Mouse (Mus musculus): Measurements from ENCODE around the gene Lrrc4. TPM values are rescaled to one million over a fixed set of nuclear protein-coding genes. Genes with fewer than 3 reads are reported as not detected.

Lrrc4 gene
- polyA plus RNA-seq, 1 experiment: 0.11 TPM

DNA sequence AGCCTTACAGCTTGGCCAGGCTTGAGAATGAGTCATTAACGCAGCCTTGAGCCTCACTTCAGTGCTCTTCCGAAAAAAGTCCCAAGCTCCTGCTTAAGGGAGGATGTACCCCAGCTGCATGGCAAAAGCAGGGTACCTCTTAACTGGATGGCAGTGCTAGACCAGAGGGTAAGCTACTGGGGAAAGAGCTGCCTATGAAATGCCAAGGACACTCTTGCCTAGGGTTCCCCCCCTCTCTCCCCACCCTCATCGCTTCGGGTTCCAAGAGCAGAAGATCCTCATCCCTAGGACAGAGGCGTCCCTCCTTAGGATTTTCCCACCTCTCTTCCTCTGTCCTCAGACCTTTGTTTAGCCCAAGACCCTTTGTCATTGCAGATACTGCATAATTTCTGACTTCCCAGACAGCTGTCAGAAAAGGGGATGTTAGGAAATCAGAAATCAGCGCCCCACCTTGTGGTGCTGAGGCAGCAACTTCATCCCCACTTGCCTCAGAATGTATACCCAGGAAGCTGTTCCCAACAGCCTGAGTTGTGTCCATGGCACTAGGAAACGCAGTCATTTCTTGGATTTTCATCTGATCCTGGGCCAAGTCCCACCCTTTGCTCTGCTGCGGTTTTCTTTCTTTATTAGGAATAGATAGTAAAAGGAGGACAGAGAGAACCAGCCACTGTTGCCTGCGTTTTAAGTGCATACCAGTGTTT is 4.7 kb downstream of the Lrrc4 start:
- Histone ChIP-seq H3K27me3 (ENCODE audit: control insufficient read depth, insufficient read depth, low read length) (0 out of 2 replicates have a peak, but pooled peaks cover 6% of the 10 kb centered on the region), H3K36me3 (ENCODE audit: control insufficient read depth, insufficient read depth, low read length) (no peaks in the 10 kb centered on the region; the same call in 1 of the 2 replicates), H3K4me1 (ENCODE audit: control insufficient read depth, insufficient read depth, insufficient read length, low read length) (peaks cover 5% of the 10 kb centered on the region; the same call in 1 of the 2 replicates), H3K27ac (ENCODE audit: insufficient read depth, low read depth, low read length) (no peak overlapping the region), H3K4me3 (ENCODE audit: low read depth, low read length) (no peak overlapping the region)
- WGBS: 64% methylated on average over 9 of the region's 9 CpGs
- TF ChIP-seq POLR2A (IDR thresholded peaks at IDR 0.05; ENCODE audit: low read depth, low read length) (no peak), CTCF (IDR thresholded peaks at IDR 0.05; ENCODE audit: extremely low read depth, insufficient read length, insufficient replicate concordance, low read depth, low read length) (no peak)

DNA sequence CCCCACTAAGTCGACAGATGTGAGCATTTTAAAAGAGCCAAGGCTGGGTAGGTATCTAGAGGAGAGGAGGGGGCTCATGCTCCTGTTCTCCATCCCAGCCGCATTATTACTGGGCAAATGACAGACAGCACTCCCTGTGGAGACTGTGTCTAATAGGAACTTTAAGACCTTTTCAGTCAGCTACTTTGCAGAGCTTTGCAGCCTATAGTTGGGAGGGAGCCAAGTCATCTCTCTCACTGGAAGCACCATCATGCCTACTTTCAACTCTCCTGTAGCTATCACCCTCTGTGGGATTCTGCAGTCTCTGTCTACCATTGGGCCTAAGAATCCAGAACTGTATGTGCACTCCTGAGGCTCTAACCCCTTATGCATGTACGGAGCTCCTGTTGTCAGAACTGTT is 5.7 kb downstream of the Lrrc4 start:
- no peak for TF ChIP-seq POLR2A (IDR thresholded peaks at IDR 0.05; ENCODE audit: low read depth, low read length)
- no peak for TF ChIP-seq CTCF (IDR thresholded peaks at IDR 0.05; ENCODE audit: extremely low read depth, insufficient read length, insufficient replicate concordance, low read depth, low read length)
- no peaks in the 10 kb centered on the region for H3K27me3 ChIP-seq (ENCODE audit: control insufficient read depth, insufficient read depth, low read length)
- H3K4me1 ChIP-seq (ENCODE audit: control insufficient read depth, insufficient read depth, insufficient read length, low read length): no peaks in the 10 kb centered on the region
- WGBS: 87% methylated on average over 3 of the region's 3 CpGs
- H3K27ac ChIP-seq (ENCODE audit: insufficient read depth, low read depth, low read length): no peak overlapping the region
- no peaks in the 10 kb centered on the region; the same call in 1 of the 2 replicates for H3K36me3 ChIP-seq (ENCODE audit: control insufficient read depth, insufficient read depth, low read length)
- no peak overlapping the region for H3K4me3 ChIP-seq (ENCODE audit: low read depth, low read length)

GRCm38 (mm10) chr6:28823802-28824201 is 7.7 kb downstream of the Lrrc4 start:
- H3K4me3 ChIP-seq (ENCODE audit: low read depth, low read length): no peak overlapping the region
- H3K27ac ChIP-seq (ENCODE audit: insufficient read depth, low read depth, low read length): no peak overlapping the region
- no peaks in the 10 kb centered on the region for H3K27me3 ChIP-seq (ENCODE audit: control insufficient read depth, insufficient read depth, low read length)
- no peaks in the 10 kb centered on the region for H3K36me3 ChIP-seq (ENCODE audit: control insufficient read depth, insufficient read depth, low read length)
- 90% methylated on average over 5 of the region's 5 CpGs for WGBS
- no peak for TF ChIP-seq POLR2A (IDR thresholded peaks at IDR 0.05; ENCODE audit: low read depth, low read length)
- TF ChIP-seq CTCF (IDR thresholded peaks at IDR 0.05; ENCODE audit: extremely low read depth, insufficient read length, insufficient replicate concordance, low read depth, low read length): no peak
- H3K4me1 ChIP-seq (ENCODE audit: control insufficient read depth, insufficient read depth, insufficient read length, low read length): no peaks in the 10 kb centered on the region

DNA sequence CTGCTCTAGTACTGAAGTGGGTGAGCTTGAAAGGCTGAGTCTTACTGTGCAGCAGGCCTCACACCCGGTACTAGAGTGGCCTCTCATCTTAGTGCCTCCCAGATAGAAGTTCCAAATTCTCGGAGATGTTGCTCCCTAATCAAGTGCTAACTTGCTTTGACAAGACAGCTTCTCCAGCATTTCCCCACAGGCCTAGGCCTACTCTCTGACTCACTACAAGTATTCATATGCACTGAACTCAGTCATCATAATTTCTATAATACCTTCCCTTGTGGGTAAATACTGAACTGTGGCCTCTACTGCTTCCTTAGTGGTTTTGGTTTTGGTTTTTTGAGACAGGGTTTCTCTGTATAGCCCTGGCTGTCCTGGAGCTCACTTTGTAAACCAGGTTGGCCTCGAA is 8.2 kb downstream of the Lrrc4 start:
- Histone ChIP-seq H3K27me3 (ENCODE audit: control insufficient read depth, insufficient read depth, low read length) (no peaks in the 10 kb centered on the region), H3K36me3 (ENCODE audit: control insufficient read depth, insufficient read depth, low read length) (no peaks in the 10 kb centered on the region), H3K4me1 (ENCODE audit: control insufficient read depth, insufficient read depth, insufficient read length, low read length) (no peaks in the 10 kb centered on the region), H3K27ac (ENCODE audit: insufficient read depth, low read depth, low read length) (no peak overlapping the region), H3K4me3 (ENCODE audit: low read depth, low read length) (no peak overlapping the region)
- 87% methylated on average over 3 of the region's 3 CpGs for WGBS
- no peak for TF ChIP-seq POLR2A (IDR thresholded peaks at IDR 0.05; ENCODE audit: low read depth, low read length)
- no peak for TF ChIP-seq CTCF (IDR thresholded peaks at IDR 0.05; ENCODE audit: extremely low read depth, insufficient read length, insufficient replicate concordance, low read depth, low read length)

- Histone ChIP-seq H3K27ac (ENCODE audit: insufficient read depth, low read depth, low read length) (no peak overlapping the region), H3K4me3 (ENCODE audit: low read depth, low read length) (no peak overlapping the region), H3K27me3 (ENCODE audit: control insufficient read depth, insufficient read depth, low read length) (no peaks in the 10 kb centered on the region), H3K4me1 (ENCODE audit: control insufficient read depth, insufficient read depth, insufficient read length, low read length) (no peaks in the 10 kb centered on the region), H3K36me3 (ENCODE audit: control insufficient read depth, insufficient read depth, low read length) (no peaks in the 10 kb centered on the region)
- 85% methylated on average over 3 of the region's 3 CpGs for WGBS
- no peak for TF ChIP-seq CTCF (IDR thresholded peaks at IDR 0.05; ENCODE audit: extremely low read depth, insufficient read length, insufficient replicate concordance, low read depth, low read length)
- TF ChIP-seq POLR2A (IDR thresholded peaks at IDR 0.05; ENCODE audit: low read depth, low read length): no peak
Observed at GRCm38 (mm10) chr6:28822296-28822695, 9.3 kb downstream of the Lrrc4 start.

- no peak for TF ChIP-seq POLR2A (IDR thresholded peaks at IDR 0.05; ENCODE audit: low read depth, low read length)
- H3K4me3 ChIP-seq (ENCODE audit: low read depth, low read length): no peak overlapping the region
- H3K27me3 ChIP-seq (ENCODE audit: control insufficient read depth, insufficient read depth, low read length): no peaks in the 10 kb centered on the region
- WGBS: 88% methylated on average over 13 of the region's 13 CpGs
- no peak overlapping the region for H3K27ac ChIP-seq (ENCODE audit: insufficient read depth, low read depth, low read length)
- H3K4me1 ChIP-seq (ENCODE audit: control insufficient read depth, insufficient read depth, insufficient read length, low read length): no peaks in the 10 kb centered on the region
- no peaks in the 10 kb centered on the region for H3K36me3 ChIP-seq (ENCODE audit: control insufficient read depth, insufficient read depth, low read length)
Observed at GRCm38 (mm10) chr6:28819509-28820358, 11.8 kb downstream of the Lrrc4 start.

- TF ChIP-seq POLR2A (IDR thresholded peaks at IDR 0.05; ENCODE audit: low read depth, low read length) (no peak), CTCF (IDR thresholded peaks at IDR 0.05; ENCODE audit: extremely low read depth, insufficient read length, insufficient replicate concordance, low read depth, low read length) (no peak)
- H3K4me1 ChIP-seq (ENCODE audit: control insufficient read depth, insufficient read depth, insufficient read length, low read length): no peaks in the 10 kb centered on the region
- no peaks in the 10 kb centered on the region for H3K36me3 ChIP-seq (ENCODE audit: control insufficient read depth, insufficient read depth, low read length)
- WGBS: 78% methylated on average over 9 of the region's 9 CpGs
- H3K27ac ChIP-seq (ENCODE audit: insufficient read depth, low read depth, low read length): no peak overlapping the region
- H3K27me3 ChIP-seq (ENCODE audit: control insufficient read depth, insufficient read depth, low read length): no peaks in the 10 kb centered on the region
- H3K4me3 ChIP-seq (ENCODE audit: low read depth, low read length): no peak overlapping the region
Observed at GRCm38 (mm10) chr6:28817039-28817438, 14.5 kb downstream of the Lrrc4 start.

Data from small intestine, adult 2 months (tissue).